Mouse (Mus musculus) v-Abl transformed pro-B cells (cell line): ENCODE results near the gene Hmcn2.

Experiments
- in situ Hi-C, 2 experiments: fragments of 400-800 bp; cut with MboI; formaldehyde crosslinking; loops; one replicate each; pipeline ENCODE4 v1.15.1; 2025; ENCODE audit not compliant: unreplicated experiment in 2 of 2

Hmcn2 gene

DNA sequence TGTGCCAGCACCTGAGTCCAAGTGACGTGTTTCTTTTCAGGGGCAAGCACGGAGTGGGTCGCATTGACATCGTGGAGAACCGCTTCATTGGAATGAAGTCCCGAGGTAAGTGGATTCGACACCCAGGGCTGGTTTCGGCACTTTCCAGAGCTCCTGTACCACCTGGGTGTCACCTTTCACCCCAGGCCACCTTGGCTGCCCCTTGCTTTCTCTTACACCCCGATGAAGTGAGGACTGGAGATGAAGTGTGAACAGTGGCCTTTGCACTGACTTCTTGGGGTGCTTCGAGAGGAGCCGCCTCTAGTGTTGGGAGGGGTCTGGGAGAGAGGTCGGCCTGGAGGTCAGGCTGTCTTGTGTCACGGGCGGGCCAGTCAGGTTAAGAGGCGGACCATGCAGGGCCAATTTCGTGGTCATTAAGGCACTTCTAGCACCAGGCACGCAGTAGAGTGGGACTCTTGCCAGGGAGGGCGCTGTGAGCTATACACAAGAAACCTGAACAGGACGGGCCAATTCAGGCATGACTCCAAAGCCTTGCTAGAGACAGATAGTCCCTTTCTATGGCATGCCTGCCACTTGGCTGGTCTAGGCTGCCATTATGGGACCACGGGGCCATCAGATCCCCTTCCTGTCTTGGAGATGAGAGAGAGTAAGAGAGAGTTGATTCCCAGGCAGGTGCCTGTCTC, 187.4 kb downstream of the Hmcn2 start:
- in situ Hi-C loops, result no loop called here

- in situ Hi-C loops, result no loop called here
Observed at GRCm38 (mm10) chr2:31502616-31503522, 188.7 kb downstream of the Hmcn2 start.

DNA sequence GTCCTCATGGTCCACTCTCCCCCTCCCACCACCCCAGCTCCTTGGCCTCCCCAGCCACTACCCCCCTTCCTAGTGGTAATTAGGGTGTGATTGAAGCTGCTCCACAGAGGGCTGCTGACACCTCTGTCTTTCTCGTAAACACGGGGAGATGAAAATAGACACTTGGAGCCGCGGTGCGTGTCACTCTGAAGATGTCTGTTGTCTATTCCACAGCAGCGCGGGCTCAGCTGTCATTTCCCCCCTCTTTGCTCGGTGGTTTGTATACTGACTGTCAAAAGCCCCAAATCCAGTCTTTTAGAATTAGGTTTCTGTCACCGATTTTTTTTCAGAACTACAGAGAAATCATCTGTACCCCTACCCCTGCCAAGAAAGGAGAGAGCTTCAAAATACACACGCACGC, 191.3 kb downstream of the Hmcn2 start:
- in situ Hi-C loops, result no loop called here

DNA sequence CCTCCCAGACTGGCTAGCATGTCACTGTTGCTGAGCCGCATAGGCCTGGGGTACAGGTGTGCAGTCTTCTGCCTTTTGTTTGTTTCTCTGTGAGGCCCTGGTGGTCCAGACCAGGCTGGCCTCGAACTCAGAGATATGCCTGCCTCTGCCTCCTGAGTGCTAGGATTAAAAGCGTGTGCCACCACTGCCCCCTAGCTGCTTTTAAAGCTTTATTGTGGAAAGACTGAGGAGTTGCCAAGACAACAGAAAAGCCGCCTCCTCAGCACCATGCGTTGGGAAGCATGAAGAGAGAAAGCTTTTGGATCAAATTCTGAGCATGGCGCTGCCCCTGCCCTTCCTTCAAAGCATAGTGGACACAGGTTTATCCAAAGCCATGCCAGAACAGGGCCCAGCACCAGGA, 194.6 kb downstream of the Hmcn2 start:
- in situ Hi-C loops, result no loop called here
